Mouse (Mus musculus): ENCODE data around the gene Exosc1. TPM values are rescaled to one million over a fixed set of nuclear protein-coding genes. Genes with fewer than 3 reads are reported as not detected.

Gene Exosc1
- polyA plus RNA-seq, 1 experiment from 2014 or later = 34.5 TPM

- Histone ChIP-seq H3K4me3 (ENCODE audit: low read depth, low read length) (no peak overlapping the region), H3K36me3 (replicated peaks; ENCODE audit: insufficient read depth, low read length) (peaks cover 57% of the 10 kb centered on the region), H3K27me3 (ENCODE audit: insufficient read depth, low read length) (no peaks in the 10 kb centered on the region), H3K9me3 (ENCODE audit: low read length) (no peaks in the 10 kb centered on the region), H3K9ac (replicated peaks) (no peak overlapping the region), H3K27ac (ENCODE audit: low read depth) (no peak overlapping the region), H3K4me2 (ENCODE audit: low read depth, low read length) (no peak overlapping the region), H3K4me1 (ENCODE audit: insufficient read depth) (peaks cover 8% of the 10 kb centered on the region)
- no peak for DNase-seq
- no peak for ATAC-seq
- 87% methylated on average over 5 of the region's 5 CpGs for WGBS (ENCODE audit: insufficient replicate concordance)
- TF ChIP-seq CTCF (IDR thresholded peaks at IDR 0.05; ENCODE audit: low read depth) (no peak), EP300 (IDR thresholded peaks at IDR 0.05; ENCODE audit: low read depth) (no peak)
Observed at GRCm38 (mm10) chr19:41938539-41938938, 5.3 kb upstream of the Exosc1 start.

GRCm38 (mm10) chr19:41935921-41936320, 2.7 kb upstream of the Exosc1 start:
- WGBS (ENCODE audit: insufficient replicate concordance) = 71% methylated on average over 1 of the region's 1 CpGs
- no peak overlapping the region for H3K4me2 ChIP-seq (ENCODE audit: low read depth, low read length)
- H3K27me3 ChIP-seq (ENCODE audit: insufficient read depth, low read length) = no peaks in the 10 kb centered on the region
- peaks cover 39% of the 10 kb centered on the region for H3K36me3 ChIP-seq (replicated peaks; ENCODE audit: insufficient read depth, low read length)
- H3K9me3 ChIP-seq (ENCODE audit: low read length) = no peaks in the 10 kb centered on the region
- peaks cover 15% of the 10 kb centered on the region for H3K4me1 ChIP-seq (ENCODE audit: insufficient read depth)
- H3K27ac ChIP-seq (ENCODE audit: low read depth) = no peak overlapping the region
- no peak overlapping the region for H3K9ac ChIP-seq (replicated peaks)
- no peak overlapping the region for H3K4me3 ChIP-seq (ENCODE audit: low read depth, low read length)
- ATAC-seq = no peak
- TF ChIP-seq EP300 (IDR thresholded peaks at IDR 0.05; ENCODE audit: low read depth) (no peak), CTCF (IDR thresholded peaks at IDR 0.05; ENCODE audit: low read depth) (no peak)
- no peak for DNase-seq

DNA sequence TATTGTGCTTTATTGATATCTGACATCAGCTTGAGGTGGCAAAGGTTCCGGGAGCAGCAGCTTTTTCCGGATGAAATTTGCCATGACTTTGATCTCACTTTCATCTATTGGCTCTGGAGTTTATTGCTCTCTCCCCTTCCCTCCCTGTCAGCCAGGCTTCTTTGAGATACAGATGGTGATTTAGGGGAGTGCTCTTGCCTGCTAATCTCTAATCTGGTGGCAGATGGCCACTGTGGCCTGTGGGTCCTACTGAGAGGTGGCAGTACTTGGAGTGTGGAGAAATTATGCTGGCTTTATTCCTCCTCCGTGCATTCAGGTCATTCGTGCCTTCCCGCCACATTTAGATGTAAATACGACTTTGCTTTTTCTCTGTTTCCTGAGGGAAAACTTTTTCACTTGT, 901 bp upstream of the Exosc1 start:
- H3K9me3 ChIP-seq (ENCODE audit: low read length) = no peaks in the 10 kb centered on the region
- TF ChIP-seq EP300 (IDR thresholded peaks at IDR 0.05; ENCODE audit: low read depth) (no peak), CTCF (IDR thresholded peaks at IDR 0.05; ENCODE audit: low read depth) (no peak)
- DNase-seq (no peak), ATAC-seq (no peak)
- no peak overlapping the region for H3K27ac ChIP-seq (ENCODE audit: low read depth)
- H3K27me3 ChIP-seq (ENCODE audit: insufficient read depth, low read length) = no peaks in the 10 kb centered on the region
- H3K4me2 ChIP-seq (ENCODE audit: low read depth, low read length) = peak overlapping the region; percentile 98
- peak overlapping the region; percentile 98 for H3K4me3 ChIP-seq (ENCODE audit: low read depth, low read length)
- 22% methylated on average over 6 of the region's 6 CpGs for WGBS (ENCODE audit: insufficient replicate concordance)
- H3K36me3 ChIP-seq (replicated peaks; ENCODE audit: insufficient read depth, low read length) = peaks cover 24% of the 10 kb centered on the region
- H3K9ac ChIP-seq (replicated peaks) = peak overlapping the region; percentile 90
- H3K4me1 ChIP-seq (ENCODE audit: insufficient read depth) = peaks cover 15% of the 10 kb centered on the region

- DNase-seq (no peak), ATAC-seq (peak; percentile 26)
- WGBS (ENCODE audit: insufficient replicate concordance) = under 1% methylated on average over 28 of the region's 28 CpGs
- TF ChIP-seq EP300 (IDR thresholded peaks at IDR 0.05; ENCODE audit: low read depth) = no peak
- TF ChIP-seq CTCF (IDR thresholded peaks at IDR 0.05; ENCODE audit: low read depth) = no peak
- Histone ChIP-seq H3K9me3 (ENCODE audit: low read length) (no peaks in the 10 kb centered on the region), H3K36me3 (replicated peaks; ENCODE audit: insufficient read depth, low read length) (peaks cover 25% of the 10 kb centered on the region), H3K9ac (replicated peaks) (peak overlapping the region; percentile 88), H3K27ac (ENCODE audit: low read depth) (peak overlapping the region; percentile 80), H3K4me1 (ENCODE audit: insufficient read depth) (peaks cover 15% of the 10 kb centered on the region), H3K4me2 (ENCODE audit: low read depth, low read length) (peak overlapping the region; percentile 98), H3K4me3 (ENCODE audit: low read depth, low read length) (peak overlapping the region; percentile 98), H3K27me3 (ENCODE audit: insufficient read depth, low read length) (no peaks in the 10 kb centered on the region)
Observed at GRCm38 (mm10) chr19:41932686-41933085, 537 bp downstream of the Exosc1 start.

DNA sequence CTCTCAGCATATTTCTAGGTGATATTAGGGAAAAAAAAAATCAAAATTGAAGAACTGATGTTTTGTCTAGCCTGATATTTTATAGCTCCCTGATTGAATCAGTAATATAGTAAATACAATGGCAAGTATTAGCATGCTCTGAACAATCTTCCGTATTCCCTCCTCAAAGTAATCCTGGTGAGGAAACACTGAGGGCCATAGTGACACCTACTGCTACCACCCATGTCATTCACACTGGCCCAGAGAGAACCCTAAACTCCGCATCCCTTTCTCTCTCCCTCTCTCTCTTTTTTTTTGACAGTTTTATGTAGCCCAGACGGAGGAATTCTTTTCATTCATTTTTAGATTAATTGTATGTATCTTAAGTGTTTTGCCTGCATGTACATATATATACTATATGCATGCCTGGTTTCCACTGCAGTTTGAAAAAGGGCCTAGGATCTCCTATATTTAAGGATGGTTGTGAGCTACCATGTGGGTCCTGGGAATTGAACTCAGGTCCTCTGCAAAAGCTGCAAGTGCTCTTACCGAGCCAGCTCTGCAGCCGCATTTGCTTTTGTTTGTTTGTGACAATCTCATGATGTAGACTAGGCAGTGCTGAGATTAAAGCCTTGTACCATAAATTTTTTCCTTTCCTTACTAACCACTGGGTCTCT, 12.7 kb downstream of the Exosc1 start:
- no peak overlapping the region for H3K4me3 ChIP-seq (ENCODE audit: low read depth, low read length)
- no peak for TF ChIP-seq EP300 (IDR thresholded peaks at IDR 0.05; ENCODE audit: low read depth)
- no peak overlapping the region for H3K9ac ChIP-seq (replicated peaks)
- DNase-seq (no peak), ATAC-seq (no peak)
- H3K9me3 ChIP-seq (ENCODE audit: low read length) = no peaks in the 10 kb centered on the region
- H3K36me3 ChIP-seq (replicated peaks; ENCODE audit: insufficient read depth, low read length) = peaks cover 56% of the 10 kb centered on the region
- WGBS (ENCODE audit: insufficient replicate concordance) = 83% methylated on average over 5 of the region's 5 CpGs
- no peaks in the 10 kb centered on the region for H3K4me1 ChIP-seq (ENCODE audit: insufficient read depth)
- H3K4me2 ChIP-seq (ENCODE audit: low read depth, low read length) = no peak overlapping the region
- no peak overlapping the region for H3K27ac ChIP-seq (ENCODE audit: low read depth)
- H3K27me3 ChIP-seq (ENCODE audit: insufficient read depth, low read length) = no peaks in the 10 kb centered on the region

- H3K9ac ChIP-seq (replicated peaks) = no peak overlapping the region
- WGBS (ENCODE audit: insufficient replicate concordance) = 67% methylated on average over 4 of the region's 4 CpGs
- TF ChIP-seq CTCF (IDR thresholded peaks at IDR 0.05; ENCODE audit: low read depth) = no peak
- no peak for TF ChIP-seq EP300 (IDR thresholded peaks at IDR 0.05; ENCODE audit: low read depth)
- ATAC-seq (no peak), DNase-seq (no peak)
- H3K36me3 ChIP-seq (replicated peaks; ENCODE audit: insufficient read depth, low read length) = peaks cover 56% of the 10 kb centered on the region
- peaks cover 7% of the 10 kb centered on the region for H3K4me1 ChIP-seq (ENCODE audit: insufficient read depth)
- no peaks in the 10 kb centered on the region for H3K9me3 ChIP-seq (ENCODE audit: low read length)
- no peak overlapping the region for H3K4me2 ChIP-seq (ENCODE audit: low read depth, low read length)
- H3K27me3 ChIP-seq (ENCODE audit: insufficient read depth, low read length) = no peaks in the 10 kb centered on the region
- H3K27ac ChIP-seq (ENCODE audit: low read depth) = no peak overlapping the region
- no peak overlapping the region for H3K4me3 ChIP-seq (ENCODE audit: low read depth, low read length)
Observed at GRCm38 (mm10) chr19:41919471-41919870, 13.8 kb downstream of the Exosc1 start.

Measured in liver, postnatal 0 days (tissue).